Mouse (Mus musculus) heart, embryonic 10.5 days (tissue): Measurements from ENCODE around the gene Snap29. TPM values are rescaled to one million over a fixed set of nuclear protein-coding genes. Genes with fewer than 3 reads are reported as not detected.

ENCODE experiments used
- DNase-seq: peaks from one replicate; pipeline ENCODE4 v3.0.0-alpha.2; 2017; ENCODE audit warnings: low spot score
- H3K27ac ChIP-seq: fragments of 300-500 bp; sonication (generic); 2 replicates; pipeline ENCODE4 v1.5.1; 2016; ENCODE audit warnings: mild to moderate bottlenecking
- H3K27me3 ChIP-seq: fragments of 300-500 bp; sonication (generic); 2 replicates; pipeline ENCODE4 v1.6.1; 2016; ENCODE audit warnings: mild to moderate bottlenecking; ENCODE audit not compliant: poor library complexity, insufficient read depth, severe bottlenecking
- H3K36me3 ChIP-seq: fragments of 300-500 bp; sonication (generic); 2 replicates; pipeline ENCODE4 v1.6.1; 2016; ENCODE audit warnings: mild to moderate bottlenecking, moderate library complexity
- H3K4me1 ChIP-seq: fragments of 300-500 bp; sonication (generic); 2 replicates; pipeline ENCODE4 v1.6.1; 2016; ENCODE audit warnings: mild to moderate bottlenecking
- H3K4me3 ChIP-seq: fragments of 300-500 bp; sonication (generic); 2 replicates; pipeline ENCODE4 v1.5.1; 2016; ENCODE audit warnings: mild to moderate bottlenecking, moderate library complexity
- H3K9me3 ChIP-seq: fragments of 300-500 bp; sonication (generic); 2 replicates; pipeline ENCODE4 v1.6.1; 2016; ENCODE audit warnings: mild to moderate bottlenecking, moderate library complexity
- WGBS: fragments of 180-500 bp; shearing (Covaris S2); methylation state at CpG from one replicate; pipeline ENCODE4 v1.1.7; 2016; 5-methylcytosine and 5-hydroxymethylcytosine counted together
- polyA plus RNA-seq: library from polyadenylated mRNA; unstranded; fragments of >200 nt; fragmentation: Nextera tagmentation; extraction: Ambion mirVana; gene quantifications from 2 replicates; pipeline ENCODE4 v1.2.1, GENCODE M21; 2016

Gene Snap29
- polyA plus RNA-seq, 1 experiment from 2014 or later, result 13.6 TPM

DNA sequence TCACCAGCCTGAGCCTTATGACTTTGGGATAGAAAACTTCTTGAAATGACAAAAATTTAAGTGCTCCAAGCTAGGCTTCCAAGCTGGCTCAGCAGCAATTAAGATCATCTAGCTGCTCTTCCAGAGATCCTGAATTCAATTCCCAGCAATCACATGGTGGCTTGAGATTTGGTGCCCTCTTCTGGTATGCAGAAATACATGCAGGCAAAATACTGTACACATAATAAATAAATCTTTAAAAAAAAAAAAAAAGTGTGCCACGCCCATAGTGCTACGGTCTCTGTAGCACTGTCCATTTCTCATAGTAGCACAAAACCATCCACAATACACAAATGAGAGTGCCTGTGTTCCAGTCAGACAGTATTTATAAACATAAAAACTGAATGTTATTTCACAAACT lies 26.8 kb downstream of the Snap29 start:
- H3K4me3 ChIP-seq, result no peak overlapping the region
- DNase-seq, result no peak
- no peaks in the 10 kb centered on the region for H3K9me3 ChIP-seq
- 61% methylated on average over 2 of the region's 2 CpGs for WGBS
- no peak overlapping the region for H3K27ac ChIP-seq
- H3K4me1 ChIP-seq, result no peaks in the 10 kb centered on the region
- no peaks in the 10 kb centered on the region for H3K27me3 ChIP-seq
- H3K36me3 ChIP-seq, result peaks cover 15% of the 10 kb centered on the region

DNA sequence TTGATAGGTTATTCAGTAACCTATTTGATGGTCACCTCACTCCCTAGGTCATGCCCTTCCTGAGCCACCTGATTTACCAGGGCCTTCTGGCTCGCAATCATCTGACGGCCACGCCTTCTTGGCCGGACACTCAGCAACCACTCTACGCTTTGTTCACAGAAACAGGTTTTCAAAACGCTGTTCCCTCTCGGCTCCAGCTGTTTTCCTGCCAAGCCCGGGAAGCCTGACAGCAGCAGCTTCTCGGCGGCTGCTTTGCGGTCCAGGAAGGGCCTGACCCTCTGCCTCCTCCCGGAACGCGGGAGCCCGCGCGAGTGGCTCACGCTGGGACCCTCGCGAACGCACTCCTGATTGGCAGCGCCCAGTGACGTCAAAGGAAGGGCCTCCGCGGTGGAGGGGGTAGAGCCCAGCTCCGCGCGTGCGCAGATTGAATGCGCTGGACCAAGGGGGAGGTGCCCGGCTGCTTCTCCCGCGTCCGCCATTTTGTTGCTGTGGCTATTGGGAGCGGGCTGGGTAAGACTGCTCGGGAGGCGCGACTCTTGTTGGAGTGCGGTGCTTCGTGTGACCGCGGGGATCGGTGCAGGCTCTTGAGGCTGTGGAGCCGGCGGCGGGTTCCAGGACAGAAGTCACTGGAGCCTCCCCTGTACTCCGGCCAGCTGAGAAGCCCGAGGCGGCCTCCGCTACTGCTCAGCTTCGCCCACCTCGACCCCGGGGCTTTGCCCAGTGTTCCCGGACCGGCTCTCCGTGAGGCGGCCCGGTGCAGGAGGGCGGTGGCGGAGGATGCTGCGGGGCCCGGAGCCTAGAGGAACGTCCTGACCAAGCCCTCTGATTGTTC lies 46.0 kb downstream of the Snap29 start, which contains the start of gene Crkl:
TSS of gene Crkl (plus strand) at position 447 of the 832 bp plus-strand sequence.
- H3K4me3 ChIP-seq, result peak within 1 kb of the TSS; percentile 87
- H3K27ac ChIP-seq, result peak within 1 kb of the TSS; percentile 96
- peaks cover 24% of the 10 kb centered on the region for H3K4me1 ChIP-seq
- WGBS, result under 1% methylated on average over 63 of the region's 63 CpGs
- peak; percentile 99 for DNase-seq
- H3K36me3 ChIP-seq, result peaks cover 18% of the 10 kb centered on the region
- no peaks in the 10 kb centered on the region for H3K27me3 ChIP-seq
- no peaks in the 10 kb centered on the region for H3K9me3 ChIP-seq

DNA sequence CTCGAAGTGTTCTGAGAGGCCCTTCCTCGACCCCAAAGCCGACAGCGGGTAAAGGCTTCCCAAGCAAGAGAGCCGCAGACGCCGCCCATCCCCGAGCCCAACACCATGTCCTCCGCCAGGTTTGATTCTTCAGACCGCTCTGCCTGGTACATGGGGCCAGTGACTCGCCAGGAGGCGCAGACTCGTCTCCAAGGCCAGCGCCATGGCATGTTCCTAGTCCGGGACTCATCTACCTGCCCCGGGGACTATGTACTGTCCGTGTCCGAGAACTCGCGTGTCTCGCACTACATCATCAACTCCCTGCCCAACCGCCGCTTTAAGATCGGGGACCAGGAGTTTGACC lies 46.6 kb downstream of the Snap29 start:
- H3K9me3 ChIP-seq, result no peaks in the 10 kb centered on the region
- peaks cover 23% of the 10 kb centered on the region for H3K36me3 ChIP-seq
- under 1% methylated on average over 24 of the region's 24 CpGs for WGBS
- peaks cover 24% of the 10 kb centered on the region for H3K4me1 ChIP-seq
- H3K27me3 ChIP-seq, result no peaks in the 10 kb centered on the region
- H3K27ac ChIP-seq, result peak overlapping the region; percentile 96
- peak overlapping the region; percentile 87 for H3K4me3 ChIP-seq
- DNase-seq, result peak; percentile 83

DNA sequence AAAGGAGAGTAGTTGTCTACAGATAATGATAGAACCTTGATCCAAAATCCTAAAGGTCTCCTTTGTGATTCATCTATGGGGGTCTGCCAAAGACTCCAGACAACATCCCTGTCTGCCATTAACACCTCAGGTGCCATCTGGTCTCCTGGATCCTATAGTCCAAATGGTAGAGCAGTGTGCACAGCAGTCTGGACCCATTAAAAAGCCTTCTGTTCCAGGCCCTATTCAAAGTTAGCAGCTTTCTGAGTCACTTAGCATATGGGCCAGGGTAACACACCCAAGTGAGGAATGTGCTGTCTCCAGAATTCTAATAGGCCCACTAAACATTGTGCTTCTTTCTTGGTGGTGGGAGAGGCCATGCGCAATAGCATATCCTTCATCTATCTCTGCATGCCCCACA lies 51.1 kb downstream of the Snap29 start:
- peaks cover 51% of the 10 kb centered on the region for H3K36me3 ChIP-seq
- 97% methylated on average over 1 of the region's 1 CpGs for WGBS
- H3K4me3 ChIP-seq, result no peak overlapping the region
- H3K4me1 ChIP-seq, result peaks cover 17% of the 10 kb centered on the region
- H3K27ac ChIP-seq, result no peak overlapping the region
- H3K27me3 ChIP-seq, result no peaks in the 10 kb centered on the region
- no peaks in the 10 kb centered on the region for H3K9me3 ChIP-seq
- no peak for DNase-seq

DNA sequence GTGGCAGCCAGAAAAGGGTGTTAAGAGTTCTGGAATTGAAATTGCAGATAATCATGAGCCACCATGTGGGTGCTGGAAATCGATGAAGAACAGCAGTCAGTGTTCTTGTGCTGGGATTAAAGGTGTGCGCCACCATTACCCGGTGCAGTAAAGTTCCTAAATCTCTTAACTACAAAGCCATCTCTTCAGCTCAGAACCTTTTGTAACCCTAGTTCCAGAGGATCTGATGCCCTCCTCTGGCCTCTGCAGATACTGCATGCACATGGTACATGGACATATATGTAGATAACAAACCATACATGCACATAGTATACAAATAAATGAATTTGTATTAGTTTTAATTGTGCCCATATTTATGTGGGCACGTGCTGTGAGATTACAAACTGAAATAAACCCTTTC lies 54.5 kb downstream of the Snap29 start:
- no peak for DNase-seq
- H3K4me3 ChIP-seq, result no peak overlapping the region
- no peaks in the 10 kb centered on the region for H3K27me3 ChIP-seq
- H3K36me3 ChIP-seq, result peaks cover 53% of the 10 kb centered on the region
- peaks cover 5% of the 10 kb centered on the region for H3K4me1 ChIP-seq
- 91% methylated on average over 4 of the region's 4 CpGs for WGBS
- H3K9me3 ChIP-seq, result no peaks in the 10 kb centered on the region
- H3K27ac ChIP-seq, result no peak overlapping the region

DNA sequence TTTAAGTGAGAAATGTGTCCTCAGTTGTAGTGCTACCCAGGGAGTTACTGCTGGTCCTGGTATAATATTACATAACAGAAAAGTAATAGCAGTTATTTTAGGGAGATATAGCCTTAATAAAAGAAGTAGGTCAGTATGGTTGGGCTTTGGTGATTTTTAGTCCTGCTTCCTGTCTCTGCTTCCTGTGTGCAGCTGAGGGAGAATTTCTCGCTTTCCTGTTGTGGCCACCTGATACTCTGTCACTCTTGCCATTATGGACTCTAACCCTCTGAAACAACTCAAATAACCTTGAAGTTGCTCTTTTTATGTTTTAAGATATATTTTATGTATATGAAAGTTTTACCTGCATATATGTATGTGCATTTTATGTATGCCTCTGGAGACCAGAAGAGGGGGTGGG lies 55.8 kb downstream of the Snap29 start:
- no peak overlapping the region for H3K4me3 ChIP-seq
- WGBS, result 90% methylated on average over 1 of the region's 1 CpGs
- no peak overlapping the region for H3K27ac ChIP-seq
- H3K4me1 ChIP-seq, result 0 out of 2 replicates have a peak, but pooled peaks cover 3% of the 10 kb centered on the region
- H3K36me3 ChIP-seq, result peaks cover 43% of the 10 kb centered on the region
- H3K27me3 ChIP-seq, result no peaks in the 10 kb centered on the region
- no peak for DNase-seq
- H3K9me3 ChIP-seq, result no peaks in the 10 kb centered on the region

DNA sequence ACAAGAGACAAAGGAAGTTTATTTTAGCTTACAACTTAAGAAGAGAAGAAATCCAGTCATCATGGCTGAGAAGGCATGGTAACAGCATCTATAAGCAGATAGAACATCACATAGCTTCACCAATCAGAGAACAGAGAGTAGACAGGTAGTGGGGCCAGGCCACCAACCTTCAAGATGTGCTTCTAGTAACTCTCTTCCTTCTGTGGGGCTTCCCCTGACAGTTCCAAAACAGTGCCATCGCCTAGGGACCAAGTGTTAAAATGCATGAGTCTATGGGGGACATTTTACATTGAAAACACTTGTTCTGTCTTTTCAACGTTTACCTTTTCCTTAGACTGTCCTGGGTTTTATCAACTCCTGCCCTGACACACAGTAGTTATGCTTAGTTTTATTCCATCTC lies 57.4 kb downstream of the Snap29 start:
- Histone ChIP-seq H3K9me3 (no peaks in the 10 kb centered on the region), H3K27me3 (no peaks in the 10 kb centered on the region), H3K36me3 (peaks cover 31% of the 10 kb centered on the region), H3K4me3 (no peak overlapping the region), H3K4me1 (0 out of 2 replicates have a peak, but pooled peaks cover 3% of the 10 kb centered on the region), H3K27ac (no peak overlapping the region)
- no peak for DNase-seq
- WGBS, result 78% methylated on average over 2 of the region's 2 CpGs

DNA sequence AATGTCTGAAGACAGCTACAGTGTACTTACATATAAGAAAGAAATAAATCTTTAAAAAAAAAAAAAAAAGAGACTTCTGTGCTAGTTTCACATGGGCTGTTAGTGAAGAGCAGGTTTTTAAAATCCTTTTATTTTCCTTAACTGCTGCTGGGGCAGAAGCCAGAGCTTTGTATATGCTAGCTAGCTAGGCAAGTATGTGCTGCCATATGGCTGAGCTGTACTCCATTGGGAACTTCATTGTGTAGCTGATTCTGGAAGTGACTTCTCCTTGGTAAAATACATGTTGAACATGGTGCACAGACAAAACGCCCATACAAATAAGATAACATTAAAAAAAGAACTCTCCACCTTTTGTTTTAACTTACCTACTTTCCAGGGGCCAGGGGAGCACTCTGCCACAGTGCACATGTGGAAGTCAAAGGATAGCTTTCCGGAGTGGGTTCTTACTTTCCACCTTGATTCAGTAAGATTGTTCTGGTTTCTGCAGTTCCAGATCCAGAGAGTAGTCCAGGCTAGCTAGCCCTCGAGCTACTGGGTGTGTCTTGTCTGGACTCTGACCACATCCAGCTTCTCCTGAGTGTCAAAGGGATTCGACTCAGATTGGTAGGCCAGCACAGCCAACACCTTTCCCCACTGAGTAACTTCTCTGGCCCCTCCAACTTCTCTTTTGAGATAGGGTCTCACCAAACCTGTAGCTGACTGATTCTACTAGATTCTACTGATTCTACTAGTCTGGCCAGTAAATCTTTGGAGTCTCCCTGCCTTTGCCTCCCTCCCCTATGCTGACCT lies 61.3 kb downstream of the Snap29 start:
- H3K4me1 ChIP-seq, result 0 out of 2 replicates have a peak, but pooled peaks cover 3% of the 10 kb centered on the region
- 82% methylated on average over 4 of the region's 4 CpGs for WGBS
- no peak overlapping the region for H3K4me3 ChIP-seq

DNA sequence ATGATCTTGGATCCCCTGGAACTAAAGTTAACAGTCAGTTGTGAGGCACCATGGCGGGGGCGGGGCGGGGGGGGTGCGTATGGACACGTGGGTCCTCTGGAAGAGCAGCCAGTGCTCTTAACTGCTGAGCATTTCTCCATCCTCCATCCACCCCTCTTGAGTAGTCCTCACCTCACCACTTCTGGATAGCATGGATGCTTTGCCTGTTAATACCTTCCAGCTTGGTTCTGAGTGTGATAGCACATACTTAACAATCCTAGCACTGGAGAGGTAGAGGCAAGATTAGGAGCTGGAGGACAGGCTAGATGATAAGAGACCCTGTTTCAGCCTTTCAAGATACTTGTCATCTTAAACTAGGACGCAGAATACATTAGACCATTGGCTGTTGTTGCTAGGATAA lies 66.7 kb downstream of the Snap29 start:
- peaks cover 59% of the 10 kb centered on the region for H3K36me3 ChIP-seq
- 72% methylated on average over 6 of the region's 6 CpGs for WGBS

More for the DNA sequence above, 61.3 kb downstream of the Snap29 start:
- Histone ChIP-seq H3K36me3 (peaks cover 44% of the 10 kb centered on the region), H3K27ac (no peak overlapping the region), H3K9me3 (no peaks in the 10 kb centered on the region), H3K27me3 (no peaks in the 10 kb centered on the region)
- no peak for DNase-seq

DNA sequence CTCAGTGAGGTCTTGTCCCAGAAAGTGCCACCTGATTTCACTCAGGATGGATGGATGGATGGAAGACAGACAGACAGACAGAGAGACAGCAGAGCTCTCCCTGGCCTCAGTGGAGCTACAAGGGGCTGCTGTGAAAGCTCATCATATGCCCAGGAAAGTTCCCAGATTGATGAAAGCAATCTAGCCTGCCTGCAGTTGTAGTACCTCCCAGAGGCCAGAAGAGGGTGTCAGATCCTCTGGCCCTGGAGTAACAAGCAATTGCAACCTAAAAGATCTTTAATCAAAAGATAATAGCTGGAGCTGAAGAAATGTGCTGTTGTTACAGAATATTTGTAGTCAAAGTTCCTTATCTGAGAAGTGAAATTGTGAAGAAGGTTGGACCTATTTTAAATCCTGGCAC lies 68.3 kb downstream of the Snap29 start:
- H3K36me3 ChIP-seq, result peaks cover 60% of the 10 kb centered on the region
- no peak for DNase-seq
- no peak overlapping the region for H3K27ac ChIP-seq

More for the DNA sequence above, 66.7 kb downstream of the Snap29 start:
- Histone ChIP-seq H3K4me3 (no peak overlapping the region), H3K27ac (no peak overlapping the region), H3K27me3 (no peaks in the 10 kb centered on the region), H3K9me3 (no peaks in the 10 kb centered on the region), H3K4me1 (0 out of 2 replicates have a peak, but pooled peaks cover 5% of the 10 kb centered on the region)
- DNase-seq, result no peak

DNA sequence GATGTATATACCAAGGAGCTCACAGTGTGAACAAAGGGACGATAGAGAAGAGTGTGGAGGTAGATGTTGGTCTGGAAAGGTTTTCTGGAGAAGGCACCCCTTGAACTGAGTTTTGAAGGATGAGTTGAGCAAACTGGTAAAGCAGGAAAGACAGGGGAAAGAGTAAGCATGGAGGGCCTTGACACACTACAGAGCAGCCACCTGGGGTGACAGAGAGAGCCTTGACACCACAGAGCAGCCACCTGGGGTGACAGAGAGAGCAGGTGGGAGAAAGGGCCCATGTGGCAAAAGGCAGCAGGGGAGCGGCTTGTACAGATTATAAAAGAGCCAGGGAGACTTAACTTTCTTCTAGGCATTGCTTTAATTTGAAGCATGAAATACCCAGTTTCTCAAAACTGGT lies 69.0 kb downstream of the Snap29 start:
- H3K4me3 ChIP-seq, result no peak overlapping the region
- no peaks in the 10 kb centered on the region for H3K9me3 ChIP-seq
- 0 out of 2 replicates have a peak, but pooled peaks cover 5% of the 10 kb centered on the region for H3K4me1 ChIP-seq
- peaks cover 53% of the 10 kb centered on the region for H3K36me3 ChIP-seq
- 78% methylated on average over 2 of the region's 2 CpGs for WGBS
- DNase-seq, result no peak
- H3K27me3 ChIP-seq, result no peaks in the 10 kb centered on the region
- H3K27ac ChIP-seq, result no peak overlapping the region

More for the DNA sequence above, 68.3 kb downstream of the Snap29 start:
- H3K4me1 ChIP-seq, result 0 out of 2 replicates have a peak, but pooled peaks cover 5% of the 10 kb centered on the region
- H3K9me3 ChIP-seq, result no peaks in the 10 kb centered on the region
- H3K27me3 ChIP-seq, result no peaks in the 10 kb centered on the region
- no peak overlapping the region for H3K4me3 ChIP-seq

DNA sequence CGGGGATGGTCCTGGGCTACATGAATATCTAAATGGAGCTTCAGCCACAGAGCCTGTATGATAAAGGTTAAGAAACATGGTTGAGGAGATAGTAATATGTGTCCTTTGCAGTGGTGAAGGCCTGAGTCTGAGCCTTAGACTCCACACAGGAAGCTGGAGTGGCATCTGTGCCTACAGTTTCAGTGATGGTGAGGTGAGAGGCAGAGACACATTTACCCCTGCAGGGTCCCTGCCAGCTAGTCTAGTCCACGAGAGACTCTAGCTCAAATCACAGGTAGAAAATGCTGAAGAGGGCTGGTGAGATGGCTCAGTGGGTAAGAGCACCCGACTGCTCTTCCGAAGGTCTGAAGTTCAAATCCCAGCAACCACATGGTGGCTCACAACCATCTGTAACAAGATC lies 69.5 kb downstream of the Snap29 start:
- no peaks in the 10 kb centered on the region for H3K9me3 ChIP-seq
- 0 out of 2 replicates have a peak, but pooled peaks cover 5% of the 10 kb centered on the region for H3K4me1 ChIP-seq
- H3K4me3 ChIP-seq, result no peak overlapping the region
- WGBS, result 92% methylated on average over 4 of the region's 4 CpGs
- H3K36me3 ChIP-seq, result peaks cover 48% of the 10 kb centered on the region
- no peaks in the 10 kb centered on the region for H3K27me3 ChIP-seq
- no peak for DNase-seq
- H3K27ac ChIP-seq, result no peak overlapping the region

DNA sequence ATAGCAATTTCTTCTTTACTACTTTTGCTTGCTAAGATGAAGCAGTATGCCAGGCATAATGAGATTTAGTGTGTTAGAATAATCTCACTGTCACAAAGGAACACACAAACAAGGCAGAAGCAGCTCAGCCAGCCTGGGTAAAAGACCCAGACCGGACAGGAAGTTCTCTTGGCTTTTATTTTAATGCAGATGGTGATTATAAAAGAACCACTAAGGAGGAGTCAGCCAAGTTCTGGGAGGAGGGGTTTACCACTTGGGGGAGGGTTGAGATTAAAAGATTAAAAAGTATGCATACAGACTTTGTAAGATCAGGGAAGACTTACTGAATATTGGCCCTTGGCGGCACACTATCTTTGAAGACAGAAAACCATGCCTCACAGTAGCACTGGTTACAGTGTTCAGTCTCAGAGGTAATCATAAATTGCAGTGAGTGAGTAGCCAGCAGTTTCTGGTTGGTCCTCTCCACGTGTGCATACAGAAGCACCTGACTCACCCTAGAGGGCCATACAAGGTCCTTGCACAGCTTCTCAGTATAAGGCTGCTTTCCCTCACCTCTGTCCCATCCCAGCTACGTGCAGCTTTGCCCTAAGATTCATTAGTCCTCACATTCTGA lies 72.7 kb downstream of the Snap29 start:
- WGBS, result 83% methylated on average over 4 of the region's 4 CpGs
- no peak overlapping the region for H3K27ac ChIP-seq
- H3K27me3 ChIP-seq, result no peaks in the 10 kb centered on the region
- no peaks in the 10 kb centered on the region for H3K4me1 ChIP-seq
- H3K4me3 ChIP-seq, result no peak overlapping the region
- H3K36me3 ChIP-seq, result peaks cover 31% of the 10 kb centered on the region
- no peaks in the 10 kb centered on the region for H3K9me3 ChIP-seq
- DNase-seq, result no peak
